Mouse (Mus musculus): ENCODE data around the gene Fancg.

The Fancg gene

DNA sequence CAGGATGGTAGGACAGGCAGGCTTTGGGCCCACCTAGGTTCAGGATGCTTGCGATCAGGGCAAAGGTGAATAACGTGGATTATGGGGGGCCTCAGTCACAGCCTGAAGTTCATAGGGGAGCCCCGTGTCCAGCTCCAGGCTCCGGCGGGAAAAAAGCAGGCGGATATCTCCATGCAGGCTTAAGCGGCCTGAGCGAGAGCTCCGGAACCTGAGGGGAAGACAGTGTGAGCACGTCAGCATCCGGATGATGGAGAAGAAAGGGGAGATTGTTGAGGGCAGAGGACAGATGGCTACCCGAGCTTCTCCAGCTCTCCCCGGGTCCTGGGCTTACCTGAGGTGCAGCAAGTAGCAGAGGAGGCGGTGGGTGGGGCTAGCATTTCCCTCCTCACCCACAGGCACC lies 23.2 kb upstream of the Fancg start:
- DNase-seq (ENCODE audit: low read depth) = no peak

DNA sequence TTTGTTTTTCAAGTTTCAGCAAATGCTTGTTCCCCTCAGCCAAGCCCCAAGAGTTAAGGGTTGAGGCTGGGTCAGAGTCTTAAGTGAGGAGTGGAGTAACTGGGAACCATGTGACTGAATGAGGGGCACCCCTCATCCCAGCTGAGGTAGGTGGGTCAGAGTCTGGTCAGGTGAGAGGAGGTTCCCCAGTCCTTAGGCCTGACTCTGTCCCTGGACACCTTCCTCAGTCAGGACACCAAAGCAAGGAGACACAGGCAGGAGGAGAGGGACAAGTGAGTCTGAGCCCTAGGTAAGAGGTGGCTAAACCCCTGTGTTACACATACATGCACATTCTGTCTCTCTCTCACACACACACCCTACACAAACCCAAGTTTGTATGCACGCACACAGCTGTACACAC lies 22.2 kb upstream of the Fancg start:
- no peak for DNase-seq (ENCODE audit: low read depth)

DNA sequence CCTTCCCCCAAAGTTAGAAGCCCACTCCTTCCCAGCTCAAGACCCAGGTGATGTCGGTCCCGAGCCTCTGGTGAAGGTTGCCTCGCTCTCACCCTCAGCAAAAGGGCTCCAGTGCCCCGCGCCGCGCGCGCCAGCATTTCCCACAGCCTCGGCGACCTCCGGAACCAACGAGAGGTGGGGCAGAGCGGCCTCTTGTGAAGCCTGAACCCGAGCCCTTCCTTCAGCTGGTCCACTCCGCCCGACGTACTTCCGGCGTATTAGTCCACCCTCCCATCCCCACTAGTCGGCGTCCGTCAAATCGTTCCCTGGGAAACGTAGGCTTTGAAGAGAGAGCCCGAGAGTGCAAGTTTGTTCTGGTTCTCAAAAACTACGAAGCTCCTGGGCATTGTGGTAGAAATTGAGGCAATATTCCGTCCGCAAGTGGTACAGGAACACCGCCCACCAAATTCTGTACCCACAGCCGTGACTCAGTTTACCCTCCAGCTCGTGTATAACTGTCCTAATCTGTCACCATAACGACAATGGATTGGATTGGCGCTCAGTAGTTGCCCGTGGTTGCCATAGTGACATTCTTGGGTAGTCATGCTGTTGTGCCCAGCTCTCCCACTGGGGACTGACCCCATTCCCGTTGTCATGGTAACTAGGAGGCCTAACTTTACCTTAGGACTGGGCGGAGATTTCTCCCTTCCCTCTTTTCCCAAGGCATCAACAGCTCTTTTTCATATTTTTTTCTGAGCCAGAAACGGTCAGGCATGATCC lies 21.1 kb upstream of the Fancg start, which contains the start of gene Stoml2:
Gene Stoml2 (minus strand): TSS at position 474 of the 759 bp plus-strand sequence.
- peak; percentile 83 for DNase-seq (ENCODE audit: low read depth)

DNA sequence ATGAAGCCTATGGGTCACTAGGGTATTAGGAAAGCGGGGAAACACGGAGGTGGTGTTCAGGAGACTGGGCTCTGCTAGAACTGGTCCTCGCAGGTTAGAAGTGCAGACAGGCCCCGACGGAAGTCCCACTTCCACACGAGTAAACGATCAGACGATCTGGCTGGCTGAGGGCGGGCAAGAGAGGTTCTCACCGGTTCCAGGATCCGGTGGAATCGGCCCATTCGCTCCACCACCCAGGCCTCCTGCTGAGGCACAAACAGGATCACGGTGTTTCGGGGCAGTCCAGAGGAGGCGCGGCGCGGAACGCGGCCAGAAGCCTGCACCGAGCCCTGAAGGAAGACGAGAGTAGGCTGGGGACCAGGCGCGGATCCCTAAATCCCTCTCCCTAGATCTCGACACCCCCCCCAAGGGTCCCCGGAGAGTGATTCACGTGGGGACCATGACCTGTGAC lies 20.5 kb upstream of the Fancg start:
- DNase-seq (ENCODE audit: low read depth) = peak; percentile 53

DNA sequence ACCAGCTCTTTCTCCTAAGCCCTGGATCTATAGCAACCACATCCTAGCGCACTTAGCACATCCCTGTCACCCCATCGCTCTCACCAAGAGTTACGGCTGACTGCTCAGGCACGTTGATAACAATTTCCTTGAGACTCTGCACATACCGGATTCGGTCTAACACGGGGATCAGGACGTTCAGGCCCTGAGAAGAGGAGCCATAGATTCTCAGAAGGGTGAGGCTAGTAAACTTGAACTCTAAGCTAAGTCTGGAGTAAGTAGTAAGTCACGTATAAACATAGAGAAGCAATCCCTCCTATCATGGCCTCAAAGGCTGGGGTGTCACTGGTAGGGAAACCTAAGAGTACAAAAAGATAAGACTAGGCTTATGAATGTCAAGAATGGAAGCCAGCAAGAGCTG lies 20.0 kb upstream of the Fancg start:
- no peak for DNase-seq (ENCODE audit: low read depth)

DNA sequence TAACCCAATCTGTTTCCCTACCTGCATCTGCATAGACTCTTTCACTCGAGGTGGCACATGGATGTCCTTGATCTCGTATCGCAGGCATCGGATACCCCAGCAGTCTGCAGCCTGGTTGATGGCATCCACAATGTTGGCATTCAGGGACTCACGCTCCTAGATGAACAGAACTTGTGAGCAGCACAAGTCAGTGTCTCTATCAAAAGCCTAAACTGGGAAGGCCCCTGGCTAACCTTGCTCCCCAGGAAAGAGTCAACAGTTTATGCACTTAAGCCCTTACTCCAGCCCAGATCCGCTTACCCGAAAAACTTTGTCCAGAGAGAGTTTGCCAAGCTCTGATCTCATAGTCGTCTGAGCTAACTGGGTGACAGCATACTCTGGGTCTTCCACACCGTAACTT lies 19.4 kb upstream of the Fancg start:
- DNase-seq (ENCODE audit: low read depth) = no peak

DNA sequence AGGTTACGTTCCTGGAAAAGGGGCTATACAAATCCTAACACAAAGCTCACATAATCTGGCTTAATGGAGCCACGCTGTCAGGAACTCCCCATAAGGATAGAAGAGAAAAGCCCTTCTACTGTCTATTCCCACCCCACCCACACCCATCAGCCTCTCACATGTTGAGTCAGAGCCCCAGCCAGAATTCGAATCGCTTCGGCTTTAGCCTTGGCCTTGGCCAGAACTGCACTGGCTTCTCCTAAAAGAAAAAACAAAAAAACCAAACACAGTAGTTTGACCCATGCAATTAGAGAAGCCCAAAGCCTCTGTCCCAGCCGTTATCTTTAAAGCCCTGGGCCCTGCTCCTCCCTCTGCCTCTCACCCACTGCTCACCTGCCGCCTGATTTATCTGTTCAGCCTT lies 18.8 kb upstream of the Fancg start:
- DNase-seq (ENCODE audit: low read depth) = no peak

DNA sequence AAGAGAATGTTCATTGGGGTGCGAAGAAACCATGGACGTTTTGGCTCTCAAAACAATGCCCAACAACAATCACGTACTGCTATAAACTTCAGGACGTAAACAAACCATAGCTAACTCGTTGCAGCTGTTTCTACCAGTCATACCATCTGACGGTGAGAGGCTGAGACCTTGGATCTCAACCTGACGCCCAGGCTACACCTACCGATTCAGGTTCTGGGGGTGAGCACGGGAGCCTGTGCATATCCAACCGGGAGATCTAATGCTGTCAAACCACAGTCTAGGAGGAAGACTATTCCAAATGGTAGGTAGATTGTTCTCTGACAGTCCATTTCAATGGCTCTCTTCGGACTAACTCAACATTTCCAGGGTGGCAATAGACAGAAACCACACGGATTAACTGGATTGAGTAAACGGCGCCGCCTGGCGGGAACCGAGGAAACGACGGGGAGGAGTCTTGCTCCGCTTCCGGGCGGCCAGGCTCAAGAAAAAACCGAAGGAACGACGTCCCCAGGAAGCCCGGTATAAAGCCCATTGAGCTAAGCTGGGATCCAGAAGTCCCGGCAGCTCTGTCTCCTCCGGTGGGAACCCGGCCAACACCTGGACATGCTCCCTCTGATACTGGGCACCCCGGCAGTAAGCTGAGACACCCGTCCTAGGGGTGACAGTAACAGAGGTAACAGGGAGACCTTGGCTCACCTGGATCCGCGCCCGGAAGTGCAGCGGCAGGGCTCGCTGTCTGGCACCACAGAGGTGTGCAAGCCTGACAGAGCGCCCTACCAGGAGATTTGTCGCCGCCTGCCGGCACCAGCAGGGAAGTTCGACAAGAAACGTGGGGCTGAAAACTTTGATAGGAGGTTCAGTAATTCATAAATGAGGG lies 15.0 kb upstream of the Fancg start, which contains the start of gene Pigo:
Gene Pigo (minus strand): TSS at position 736 of the 877 bp plus-strand sequence.
- peak; percentile 96 for DNase-seq (ENCODE audit: low read depth)

DNA sequence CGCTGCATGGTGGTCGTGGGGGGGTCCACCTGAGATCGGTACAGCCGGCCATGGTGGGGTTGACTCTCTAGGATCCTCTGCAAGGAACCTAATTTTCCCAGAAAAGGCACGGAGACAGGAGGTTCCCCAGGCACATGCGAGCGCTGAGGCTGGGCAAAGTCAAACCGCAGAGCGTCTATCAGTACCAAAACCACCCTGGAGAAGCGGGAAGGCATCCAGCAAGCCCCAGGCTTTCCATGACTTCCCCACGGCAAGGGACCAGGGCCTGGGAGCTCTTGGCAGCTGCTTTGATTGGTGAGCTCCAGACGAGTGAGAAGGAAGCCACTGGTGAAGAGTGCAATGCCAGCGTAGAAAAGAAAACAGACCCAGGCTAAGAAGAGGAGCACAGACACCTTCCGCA lies 14.4 kb upstream of the Fancg start:
- no peak for DNase-seq (ENCODE audit: low read depth)

DNA sequence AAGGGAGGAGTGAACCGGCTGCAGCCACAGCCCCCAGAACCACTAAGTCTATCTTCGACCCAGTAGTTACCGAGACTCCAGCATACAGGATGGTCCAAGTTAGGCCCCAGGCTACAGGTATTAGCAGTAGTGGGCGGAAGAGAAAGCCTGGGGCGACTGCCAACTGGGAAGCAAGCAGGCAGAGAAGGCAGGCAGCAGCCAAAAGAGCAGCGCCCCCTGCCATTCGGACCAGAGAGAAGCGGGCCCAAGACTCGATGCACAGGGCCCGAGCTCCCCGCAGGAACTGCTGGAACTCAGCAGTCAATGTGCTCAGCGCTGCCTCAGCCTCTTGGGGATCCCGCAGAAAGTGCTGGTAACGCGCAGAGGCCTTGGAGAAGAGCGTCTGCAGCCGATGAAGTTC lies 11.0 kb upstream of the Fancg start:
- no peak for DNase-seq (ENCODE audit: low read depth)

DNA sequence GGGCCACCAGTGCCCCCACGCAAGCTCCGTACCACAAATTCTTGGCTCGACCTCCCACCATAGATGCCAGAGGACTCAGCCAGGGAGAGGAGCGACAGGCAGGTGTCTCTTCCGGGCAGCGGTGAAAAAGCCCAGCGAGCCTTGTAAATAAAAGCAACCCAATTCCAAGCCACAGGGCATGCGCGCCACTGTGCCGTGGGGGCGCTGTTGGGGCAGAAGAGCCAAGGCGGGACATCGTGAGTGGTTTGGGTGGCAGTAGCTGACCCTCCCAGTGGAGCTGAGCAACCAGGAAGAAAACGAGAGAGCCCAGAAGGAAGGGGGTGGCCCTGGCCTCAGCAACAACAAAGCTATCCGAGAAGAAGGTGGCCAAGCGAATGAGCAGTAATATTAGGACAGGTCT lies 10.6 kb upstream of the Fancg start:
- DNase-seq (ENCODE audit: low read depth) = no peak

DNA sequence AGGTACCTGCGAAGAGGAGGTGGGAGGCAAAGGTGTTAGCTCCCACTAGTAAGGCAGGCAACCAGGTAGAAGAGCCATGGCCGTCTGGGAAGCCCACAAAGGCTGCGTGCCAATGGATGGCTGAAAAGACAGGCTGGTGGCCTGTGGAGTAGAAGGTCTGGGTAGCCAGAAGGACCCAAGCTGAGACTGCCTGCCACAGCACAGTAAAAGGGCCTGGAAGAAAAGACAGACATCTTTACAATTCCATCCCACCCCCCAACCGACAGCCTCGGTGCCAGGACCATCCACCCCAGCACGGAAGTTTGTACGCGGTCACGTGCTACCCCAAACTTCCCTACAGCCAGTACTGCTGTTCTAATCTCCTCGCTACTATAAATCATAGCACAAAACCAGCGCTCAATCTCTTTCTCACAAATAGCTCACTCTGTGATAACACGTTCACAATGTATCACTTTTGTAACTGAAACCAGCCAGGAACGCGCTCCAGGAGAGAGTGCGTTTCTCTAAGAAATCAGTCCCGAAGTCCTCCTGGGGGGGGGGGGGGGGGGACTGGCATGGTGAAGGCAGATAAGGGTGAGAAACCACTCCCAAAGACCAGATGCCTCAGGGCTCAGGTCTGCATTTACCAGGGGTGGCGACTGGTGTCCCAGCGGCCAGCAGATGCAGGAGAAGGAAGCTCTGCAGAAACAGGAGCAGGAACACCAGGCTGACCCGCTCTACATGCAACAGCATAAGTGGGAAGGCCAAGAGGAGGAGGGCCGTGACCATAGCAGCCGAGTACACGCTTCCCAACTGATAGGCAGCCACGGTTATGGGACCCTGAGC lies 9.5 kb upstream of the Fancg start:
- DNase-seq (ENCODE audit: low read depth) = no peak

DNA sequence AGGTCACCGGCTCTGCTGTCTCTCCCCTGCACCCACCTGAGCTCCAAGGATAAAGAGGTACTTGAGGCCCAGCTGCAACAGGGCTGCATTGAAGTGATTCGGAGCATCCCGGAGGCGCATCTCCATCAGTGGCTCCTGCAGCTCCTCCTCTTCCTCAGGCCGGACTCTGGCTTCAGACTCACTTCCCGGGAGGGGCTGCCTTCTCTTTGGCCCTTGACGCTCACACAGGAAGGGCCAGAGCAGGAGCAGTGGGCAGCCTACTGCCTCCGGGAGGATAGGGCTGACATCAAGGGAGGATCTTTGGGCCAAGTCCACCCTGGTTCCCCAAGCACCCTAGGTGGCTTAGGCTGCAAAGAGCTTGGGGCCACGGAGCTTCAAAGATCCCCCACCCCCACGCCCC lies 8.9 kb upstream of the Fancg start:
- DNase-seq (ENCODE audit: low read depth) = no peak

DNA sequence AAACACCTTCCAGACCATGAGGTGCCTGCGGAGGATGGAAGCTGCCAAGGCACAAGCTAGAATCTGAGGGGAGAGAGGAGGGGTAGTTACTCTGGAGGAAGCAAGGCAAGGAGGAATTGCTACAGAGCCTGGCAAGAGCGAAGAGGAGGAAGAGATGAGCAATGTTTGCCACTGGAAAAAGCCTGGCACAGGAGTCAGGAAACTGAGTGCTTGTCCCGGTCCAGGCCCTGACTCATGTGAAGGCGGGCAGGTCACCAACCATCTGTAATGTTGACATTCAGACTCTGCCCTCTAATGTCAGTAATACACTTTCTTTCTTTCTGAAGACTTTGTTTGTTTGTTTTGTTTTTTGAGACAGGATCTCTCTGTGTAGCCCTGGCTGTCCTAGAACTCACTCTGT lies 7.8 kb upstream of the Fancg start:
- no peak for DNase-seq (ENCODE audit: low read depth)

DNA sequence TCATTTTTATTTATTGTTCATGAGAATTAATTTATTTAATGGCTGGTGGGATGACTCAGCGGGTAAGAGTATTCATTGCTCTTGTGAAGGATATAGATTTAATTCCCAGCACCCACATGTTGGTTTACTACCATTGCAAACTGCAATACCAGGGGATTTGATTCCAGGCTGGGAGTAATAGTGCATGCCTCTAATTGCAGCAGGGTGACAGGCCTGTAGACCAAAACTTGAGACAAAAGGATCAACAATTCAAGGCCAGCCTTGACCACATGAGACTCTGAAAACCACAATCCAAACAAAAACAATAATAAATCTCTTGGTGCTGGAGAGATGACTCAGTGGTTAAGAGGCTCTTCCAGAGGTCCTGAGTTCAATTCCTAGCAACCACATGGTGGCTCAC lies 1.8 kb upstream of the Fancg start:
- DNase-seq (ENCODE audit: low read depth) = no peak

DNA sequence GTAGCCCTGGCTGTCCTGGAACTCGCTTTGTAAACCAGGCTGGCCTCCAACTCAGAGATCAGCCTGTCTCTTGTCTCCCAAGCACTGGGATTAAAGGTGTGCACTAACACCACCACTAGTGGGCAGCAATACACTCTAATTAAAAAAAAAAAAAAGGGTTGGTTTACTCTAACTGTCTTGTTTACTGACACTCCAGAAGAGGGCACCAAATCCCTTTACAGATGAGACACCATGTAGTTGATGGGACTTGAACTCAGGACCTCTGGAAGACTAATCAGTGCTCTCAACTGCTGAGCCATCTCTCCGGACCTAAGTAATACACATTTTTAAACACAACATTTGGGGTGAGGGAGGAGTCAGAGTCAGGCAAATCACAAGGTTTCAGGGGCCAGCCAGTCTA lies 4.5 kb downstream of the Fancg start:
- peak; percentile 82 for DNase-seq (ENCODE audit: low read depth)

DNA sequence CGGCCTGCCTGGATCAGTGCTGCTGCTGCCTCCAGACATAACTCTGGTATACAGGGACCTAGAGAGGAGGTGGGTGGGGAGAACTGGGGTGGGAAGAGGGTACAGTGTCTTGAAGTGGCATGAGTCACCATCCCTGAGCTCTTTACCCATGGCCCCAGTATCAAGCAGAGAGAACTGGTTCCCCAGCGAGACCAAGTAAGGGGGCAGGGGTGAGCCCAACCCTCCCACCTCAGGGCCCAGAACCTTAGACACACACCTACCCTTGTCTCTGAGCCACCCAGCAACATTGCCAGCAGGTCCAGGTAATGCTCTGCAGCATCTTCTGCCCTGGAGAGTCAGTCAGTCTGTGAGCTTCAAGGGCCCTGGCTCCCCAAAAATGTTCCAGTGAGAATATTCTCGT lies 5.4 kb downstream of the Fancg start:
- no peak for DNase-seq (ENCODE audit: low read depth)

DNA sequence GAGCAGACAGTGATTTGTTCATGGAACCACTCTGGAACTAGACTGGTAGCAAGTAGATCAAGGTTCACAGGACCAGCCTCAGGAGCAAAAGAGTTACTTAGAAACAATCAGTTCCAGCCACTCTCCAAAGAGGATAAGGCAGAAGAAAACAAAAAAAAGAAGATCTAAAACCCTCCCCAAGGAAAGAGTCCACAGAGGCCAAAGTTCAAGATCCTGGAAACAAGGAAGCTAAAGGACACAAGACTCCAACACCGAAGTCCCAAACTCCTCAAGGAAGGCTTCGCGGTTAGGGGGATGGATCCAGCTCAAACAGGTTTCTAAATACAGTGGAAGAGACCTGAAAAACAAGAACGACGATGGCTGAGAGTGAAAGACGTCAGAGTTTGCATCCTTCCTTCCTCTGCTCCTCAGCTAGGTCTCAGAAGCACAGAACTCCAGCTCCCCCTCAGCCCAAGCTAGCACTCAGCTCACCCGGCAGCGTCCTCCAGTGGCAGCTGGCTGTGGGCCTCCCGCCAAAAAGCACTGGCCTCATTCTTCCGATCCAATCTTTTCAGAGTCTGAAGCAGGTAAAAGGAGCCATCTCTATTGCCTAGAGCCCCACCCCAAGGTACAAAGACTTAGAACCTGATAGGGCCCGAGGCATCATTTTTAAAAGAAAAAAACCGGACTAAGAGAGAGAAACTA lies 7.4 kb downstream of the Fancg start:
- DNase-seq (ENCODE audit: low read depth) = no peak

DNA sequence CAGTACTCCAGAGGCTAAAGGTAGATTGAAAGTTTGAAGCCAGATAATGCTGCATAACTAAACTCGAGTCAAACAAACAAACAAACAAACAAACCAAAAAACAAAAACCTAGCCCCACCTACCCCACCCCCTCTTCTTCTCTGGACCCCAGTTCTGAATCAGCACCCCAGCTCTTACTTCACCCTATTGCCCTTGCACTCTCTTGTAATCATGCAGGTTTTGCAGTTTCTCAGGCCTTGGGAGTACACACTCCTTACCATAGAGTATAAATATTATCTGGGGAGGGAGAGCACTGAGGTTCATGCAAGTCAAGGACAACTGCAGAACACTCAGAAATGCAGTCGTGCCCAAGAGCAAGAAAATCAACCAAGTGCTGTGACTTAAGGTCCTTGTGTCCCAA lies 9.0 kb downstream of the Fancg start:
- DNase-seq (ENCODE audit: low read depth) = no peak

DNA sequence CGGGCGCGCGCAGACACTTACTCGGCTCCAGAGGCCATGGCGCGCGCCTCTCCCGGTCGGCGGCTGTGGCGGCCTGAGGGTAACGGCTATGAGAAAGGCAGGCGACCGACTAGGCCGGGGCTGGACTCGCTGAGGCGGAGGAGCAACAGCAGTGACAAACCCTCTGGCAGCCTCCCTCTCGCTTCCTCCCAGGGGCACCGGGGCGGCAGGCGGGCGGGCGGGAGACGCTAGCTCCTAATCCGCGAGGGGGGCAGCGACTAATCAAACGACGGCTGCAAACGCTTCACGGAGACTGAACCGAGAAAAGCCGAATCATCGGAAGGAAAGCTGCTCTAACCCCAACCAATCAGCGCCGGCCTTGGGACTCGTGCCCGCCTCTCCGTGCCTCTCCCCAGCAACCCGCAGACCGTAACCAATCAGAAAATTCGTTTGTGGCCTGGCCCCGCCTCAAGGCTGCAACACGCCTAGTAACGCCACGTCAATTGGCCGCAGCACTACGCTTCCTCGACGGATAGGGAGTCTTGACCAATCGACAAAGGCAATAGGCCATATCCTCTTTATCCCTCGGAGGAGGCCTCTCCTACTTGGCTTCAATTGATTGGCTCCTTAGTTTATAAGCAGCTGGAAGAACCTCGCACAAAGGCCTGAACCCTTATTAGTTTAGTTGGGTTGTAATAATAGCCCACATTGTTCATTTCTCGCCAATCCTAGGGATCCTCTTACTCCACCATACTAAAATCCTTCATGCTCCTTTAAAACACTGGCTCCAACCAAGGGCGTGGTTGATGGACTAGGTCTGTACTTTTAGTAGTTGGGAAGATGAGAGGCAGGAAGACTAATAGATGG lies 9.9 kb downstream of the Fancg start, which contains the start of gene Vcp:
Gene Vcp (minus strand): TSS at position 367 of the 846 bp plus-strand sequence.
- DNase-seq (ENCODE audit: low read depth) = peak; percentile 98
